Mouse (Mus musculus) forebrain, embryonic 10.5 days (tissue): ENCODE data around the gene Nabp1. TPM values are rescaled to one million over a fixed set of nuclear protein-coding genes. Genes with fewer than 3 reads are reported as not detected.

Experiments used
- DNase-seq: peaks from one replicate; pipeline ENCODE4 v3.0.0-alpha.2; 2017; ENCODE audit warnings: low spot score; ENCODE audit errors: extremely low spot score
- H3K27ac ChIP-seq: fragments of 300-500 bp; sonication (generic); 2 replicates; pipeline ENCODE4 v1.5.1; 2016; ENCODE audit warnings: mild to moderate bottlenecking
- H3K27me3 ChIP-seq: fragments of 300-500 bp; sonication (generic); 2 replicates; pipeline ENCODE4 v1.6.1; 2016; ENCODE audit warnings: mild to moderate bottlenecking; ENCODE audit not compliant: poor library complexity, severe bottlenecking
- H3K36me3 ChIP-seq: fragments of 300-500 bp; sonication (generic); replicated peaks from 2 replicates; pipeline ENCODE4 v1.6.1; 2016; ENCODE audit warnings: mild to moderate bottlenecking, moderate library complexity
- H3K4me1 ChIP-seq: fragments of 300-500 bp; sonication (generic); 2 replicates; pipeline ENCODE4 v1.6.1; 2016
- H3K4me3 ChIP-seq: fragments of 300-500 bp; sonication (generic); 2 replicates; pipeline ENCODE4 v1.5.1; 2016; ENCODE audit warnings: mild to moderate bottlenecking, moderate library complexity
- H3K9me3 ChIP-seq: fragments of 300-500 bp; sonication (generic); 2 replicates; pipeline ENCODE4 v1.6.1; 2016; ENCODE audit warnings: mild to moderate bottlenecking, moderate library complexity
- WGBS: fragments of 180-500 bp; shearing (Covaris S2); methylation state at CpG from one replicate; pipeline ENCODE4 v1.1.7; 2016; 5-methylcytosine and 5-hydroxymethylcytosine counted together
- polyA plus RNA-seq: library from polyadenylated mRNA; unstranded; fragments of >200 nt; fragmentation: Nextera tagmentation; extraction: Ambion mirVana; gene quantifications from 2 replicates; pipeline ENCODE4 v1.2.1, GENCODE M21; 2016

The Nabp1 gene
- polyA plus RNA-seq, 1 experiment from 2014 or later = 9.7 TPM

- Histone ChIP-seq H3K36me3 (no peaks in the 10 kb centered on the region), H3K9me3 (no peaks in the 10 kb centered on the region), H3K4me1 (peaks cover 19% of the 10 kb centered on the region), H3K4me3 (no peak overlapping the region), H3K27ac (no peak overlapping the region), H3K27me3 (no peaks in the 10 kb centered on the region)
- no peak for DNase-seq
- WGBS = 65% methylated on average over 3 of the region's 3 CpGs
Measured at GRCm38 (mm10) chr1:51508543-51508942, 30.3 kb upstream of the Nabp1 start.

DNA sequence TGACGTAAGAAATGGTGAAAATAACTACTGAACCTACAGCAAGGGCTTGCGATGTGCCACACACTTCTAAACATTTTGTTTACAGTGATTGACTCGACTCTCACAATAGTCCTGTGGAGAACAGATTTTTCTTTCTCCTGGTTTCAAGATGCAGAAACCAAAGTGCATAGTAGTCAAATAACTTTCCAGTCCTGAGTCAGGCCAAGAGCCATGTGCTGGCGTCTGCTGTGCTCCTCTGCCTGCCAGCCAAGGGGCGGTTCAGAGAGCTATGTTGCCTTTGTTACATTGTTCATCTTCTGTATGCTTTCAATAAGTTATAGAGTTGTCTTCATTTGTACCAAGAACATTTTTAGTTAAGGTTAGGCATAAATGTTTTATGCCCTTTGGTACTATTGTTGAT, 29.2 kb upstream of the Nabp1 start:
- DNase-seq = no peak
- no peaks in the 10 kb centered on the region for H3K27me3 ChIP-seq
- no peak overlapping the region for H3K4me3 ChIP-seq
- WGBS = 89% methylated on average over 5 of the region's 5 CpGs
- peaks cover 19% of the 10 kb centered on the region for H3K4me1 ChIP-seq
- H3K36me3 ChIP-seq = no peaks in the 10 kb centered on the region
- H3K9me3 ChIP-seq = no peaks in the 10 kb centered on the region
- no peak overlapping the region for H3K27ac ChIP-seq

DNA sequence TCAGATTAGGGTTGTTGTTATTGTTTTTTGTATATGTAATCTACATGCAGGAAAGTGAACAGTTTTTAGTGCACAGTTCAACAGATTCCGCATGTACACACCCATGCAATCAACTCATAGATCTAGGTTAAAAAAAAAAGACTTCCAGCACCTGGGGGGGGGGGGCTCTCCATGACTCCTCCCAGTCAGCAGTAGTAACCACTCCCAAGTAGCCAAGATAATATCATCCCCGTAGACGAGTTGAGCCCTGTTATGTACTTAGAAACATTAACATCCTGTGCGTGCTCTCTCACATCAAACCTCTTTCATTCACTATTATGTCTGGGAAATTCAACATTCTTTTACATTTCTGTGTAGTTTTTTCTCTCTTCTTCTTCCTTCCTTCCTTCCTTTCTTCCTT, 28.0 kb upstream of the Nabp1 start:
- whole genome bisulfite sequencing = 91% methylated on average over 4 of the region's 4 CpGs
- Histone ChIP-seq H3K4me3 (no peak overlapping the region), H3K27ac (no peak overlapping the region), H3K9me3 (no peaks in the 10 kb centered on the region), H3K4me1 (peaks cover 19% of the 10 kb centered on the region), H3K27me3 (no peaks in the 10 kb centered on the region), H3K36me3 (no peaks in the 10 kb centered on the region)
- no peak for DNase-seq

GRCm38 (mm10) chr1:51505632-51506031, 27.4 kb upstream of the Nabp1 start:
- no peak for DNase-seq
- WGBS = 80% methylated on average over 1 of the region's 1 CpGs
- no peaks in the 10 kb centered on the region for H3K27me3 ChIP-seq
- H3K4me3 ChIP-seq = no peak overlapping the region
- H3K27ac ChIP-seq = no peak overlapping the region
- H3K4me1 ChIP-seq = peaks cover 19% of the 10 kb centered on the region
- H3K9me3 ChIP-seq = no peaks in the 10 kb centered on the region
- H3K36me3 ChIP-seq = no peaks in the 10 kb centered on the region

DNA sequence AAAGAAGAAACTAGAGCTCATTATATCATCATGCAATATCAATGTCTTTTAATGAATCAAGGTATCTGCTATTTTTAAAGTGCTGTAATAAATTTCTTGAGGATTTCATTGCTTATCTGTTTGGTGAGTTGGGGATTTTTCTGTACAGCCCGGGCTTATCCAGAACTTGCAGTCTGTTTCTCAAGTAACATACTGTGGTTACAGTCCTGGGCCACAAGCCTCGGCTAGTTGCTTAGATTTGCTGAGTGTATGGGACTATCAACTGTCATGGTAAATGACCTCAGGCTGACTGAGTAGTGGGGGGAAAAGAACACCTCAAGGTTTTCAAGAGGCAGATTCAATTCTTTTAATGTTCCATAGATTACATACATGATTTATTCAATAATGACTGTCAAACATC, 24.8 kb upstream of the Nabp1 start:
- WGBS = 88% methylated on average over 2 of the region's 2 CpGs
- H3K27ac ChIP-seq = no peak overlapping the region
- H3K4me1 ChIP-seq = no peaks in the 10 kb centered on the region
- no peak for DNase-seq
- H3K4me3 ChIP-seq = no peak overlapping the region
- no peaks in the 10 kb centered on the region for H3K27me3 ChIP-seq
- no peaks in the 10 kb centered on the region for H3K36me3 ChIP-seq
- H3K9me3 ChIP-seq = no peaks in the 10 kb centered on the region

DNA sequence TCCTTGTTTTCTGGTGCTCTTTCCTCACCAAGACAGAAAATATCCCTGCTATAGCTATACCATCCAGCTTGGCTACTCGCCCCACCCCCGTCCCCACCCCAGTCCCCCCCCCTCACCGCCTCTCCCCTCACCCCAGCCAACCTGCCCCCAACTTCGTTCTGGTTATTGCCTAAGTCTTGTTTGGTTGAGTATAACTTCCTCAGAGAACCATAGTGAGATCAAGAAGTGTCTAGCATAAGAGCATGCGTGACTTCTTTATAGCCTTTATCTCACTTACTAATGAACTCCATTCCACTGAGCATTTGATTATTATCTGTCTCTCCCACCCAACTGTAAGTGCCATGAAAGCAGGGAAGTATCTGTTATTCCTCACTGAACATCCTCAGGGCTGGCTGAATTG, 24.1 kb upstream of the Nabp1 start:
- Histone ChIP-seq H3K4me1 (no peaks in the 10 kb centered on the region), H3K4me3 (no peak overlapping the region), H3K27me3 (no peaks in the 10 kb centered on the region), H3K9me3 (no peaks in the 10 kb centered on the region), H3K36me3 (no peaks in the 10 kb centered on the region), H3K27ac (no peak overlapping the region)
- WGBS = 88% methylated on average over 5 of the region's 5 CpGs
- no peak for DNase-seq

DNA sequence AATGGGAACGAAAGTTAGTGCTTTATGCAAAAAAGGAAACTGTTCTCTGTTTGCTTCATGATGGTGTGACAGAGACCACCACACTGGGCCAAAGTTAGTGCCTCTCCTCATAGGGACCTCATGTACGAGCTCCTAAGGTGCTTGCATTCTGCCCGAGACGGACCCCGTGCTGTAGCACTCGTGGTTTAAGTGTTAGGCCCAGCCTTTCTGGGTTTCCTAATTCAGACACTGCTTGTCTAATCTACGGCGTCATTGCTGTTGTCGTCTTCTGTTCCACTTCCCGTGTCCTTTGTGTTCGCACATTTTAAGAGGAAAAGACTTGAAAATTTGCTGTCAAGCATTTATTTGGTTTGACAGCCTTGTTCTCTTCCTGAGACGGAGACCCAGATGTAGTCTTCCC, 23.0 kb upstream of the Nabp1 start:
- Histone ChIP-seq H3K9me3 (no peaks in the 10 kb centered on the region), H3K4me3 (no peak overlapping the region), H3K27ac (no peak overlapping the region), H3K4me1 (no peaks in the 10 kb centered on the region), H3K27me3 (no peaks in the 10 kb centered on the region), H3K36me3 (no peaks in the 10 kb centered on the region)
- WGBS = 87% methylated on average over 12 of the region's 12 CpGs
- DNase-seq = no peak

DNA sequence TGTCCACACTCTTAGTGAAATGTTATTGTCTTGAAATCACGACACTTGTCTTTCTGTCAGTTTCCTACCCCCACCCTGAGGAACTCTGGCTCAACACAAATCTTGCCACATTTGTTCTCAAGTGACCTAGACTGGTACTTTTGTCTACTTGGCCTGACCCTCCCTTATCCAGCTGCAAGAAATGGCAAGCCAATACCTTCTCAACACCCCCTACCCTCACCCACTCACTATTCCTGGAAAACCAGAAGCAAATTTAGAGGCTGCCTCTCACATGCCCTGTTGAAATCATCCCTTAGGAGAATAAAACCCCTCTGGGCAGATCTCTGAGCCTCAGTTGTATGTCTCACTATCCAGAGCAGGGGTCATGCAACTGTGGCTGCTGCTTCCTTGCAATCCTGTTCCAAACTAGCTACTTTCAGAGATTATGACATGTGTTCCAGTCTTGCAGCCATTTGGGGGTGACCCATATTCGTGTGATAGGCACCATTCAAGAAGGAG, 20.4 kb upstream of the Nabp1 start:
- DNase-seq = no peak
- H3K4me1 ChIP-seq = no peaks in the 10 kb centered on the region
- H3K4me3 ChIP-seq = no peak overlapping the region
- WGBS = 62% methylated on average over 2 of the region's 2 CpGs
- no peaks in the 10 kb centered on the region for H3K27me3 ChIP-seq
- no peak overlapping the region for H3K27ac ChIP-seq
- no peaks in the 10 kb centered on the region for H3K36me3 ChIP-seq
- no peaks in the 10 kb centered on the region for H3K9me3 ChIP-seq

- Histone ChIP-seq H3K36me3 (no peaks in the 10 kb centered on the region), H3K27ac (no peak overlapping the region), H3K4me3 (no peak overlapping the region), H3K27me3 (no peaks in the 10 kb centered on the region), H3K4me1 (no peaks in the 10 kb centered on the region), H3K9me3 (no peaks in the 10 kb centered on the region)
- no peak for DNase-seq
- 86% methylated on average over 1 of the region's 1 CpGs for WGBS
Measured at GRCm38 (mm10) chr1:51496163-51496562, 17.9 kb upstream of the Nabp1 start.

DNA sequence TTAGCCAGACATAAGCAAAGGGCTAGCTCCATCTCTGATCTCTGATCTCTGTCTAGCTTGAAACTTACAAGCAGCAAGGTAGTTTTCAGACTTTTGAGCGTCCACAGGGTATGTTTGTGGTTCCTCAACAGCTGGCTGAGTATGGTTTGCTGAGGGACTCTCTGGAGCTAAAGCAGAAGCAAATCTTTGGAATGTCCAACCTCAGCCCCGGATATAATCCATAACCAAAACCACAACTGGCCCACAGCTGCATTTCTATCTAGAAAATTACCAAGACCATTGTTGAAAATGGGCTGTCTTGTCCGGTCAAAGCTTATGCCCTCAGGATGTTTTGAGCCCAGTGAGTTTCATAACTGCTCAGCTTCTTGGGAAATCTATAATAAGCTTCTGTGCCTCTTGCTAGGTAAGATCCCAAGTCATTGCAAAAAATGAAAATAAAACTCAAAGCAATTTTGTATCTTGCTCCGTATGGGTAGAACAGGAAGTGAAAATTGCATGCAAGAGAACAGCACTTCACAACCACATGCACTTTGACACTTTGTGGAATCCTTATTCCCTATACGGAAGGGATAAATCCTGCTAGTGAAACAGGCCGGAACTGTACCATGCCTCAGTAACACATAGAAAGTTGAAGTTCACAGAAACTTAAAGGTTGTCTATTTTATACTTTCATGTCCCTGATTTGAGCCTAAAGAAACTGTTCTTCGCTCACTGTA, 15.5 kb upstream of the Nabp1 start:
- no peak for DNase-seq
- Histone ChIP-seq H3K27me3 (no peaks in the 10 kb centered on the region), H3K4me3 (no peak overlapping the region), H3K4me1 (no peaks in the 10 kb centered on the region), H3K9me3 (no peaks in the 10 kb centered on the region), H3K36me3 (no peaks in the 10 kb centered on the region), H3K27ac (no peak overlapping the region)
- 92% methylated on average over 7 of the region's 7 CpGs for WGBS

DNA sequence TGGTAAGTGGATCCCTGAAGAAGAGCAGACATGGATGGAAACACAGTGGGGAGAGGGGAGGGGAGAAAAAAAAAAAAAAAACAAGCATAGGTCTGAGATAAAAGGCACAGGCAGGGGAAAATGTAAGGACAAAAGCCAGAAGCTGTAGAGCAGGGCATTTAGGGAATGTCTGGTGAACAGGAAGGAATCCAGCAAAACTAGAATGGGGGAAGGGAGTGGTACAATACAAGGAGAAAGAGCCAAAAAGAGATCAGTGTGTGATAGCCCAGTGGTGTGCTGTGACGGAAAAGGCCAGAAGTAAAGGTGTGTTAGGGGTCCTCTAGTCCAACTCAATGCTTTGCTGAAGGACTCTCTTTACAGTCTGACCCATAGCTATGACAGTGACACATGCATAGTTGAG, 8.1 kb upstream of the Nabp1 start:
- 82% methylated on average over 1 of the region's 1 CpGs for WGBS
- Histone ChIP-seq H3K4me1 (no peaks in the 10 kb centered on the region), H3K36me3 (no peaks in the 10 kb centered on the region), H3K9me3 (no peaks in the 10 kb centered on the region), H3K27ac (no peak overlapping the region), H3K4me3 (no peak overlapping the region), H3K27me3 (no peaks in the 10 kb centered on the region)
- DNase-seq = no peak

DNA sequence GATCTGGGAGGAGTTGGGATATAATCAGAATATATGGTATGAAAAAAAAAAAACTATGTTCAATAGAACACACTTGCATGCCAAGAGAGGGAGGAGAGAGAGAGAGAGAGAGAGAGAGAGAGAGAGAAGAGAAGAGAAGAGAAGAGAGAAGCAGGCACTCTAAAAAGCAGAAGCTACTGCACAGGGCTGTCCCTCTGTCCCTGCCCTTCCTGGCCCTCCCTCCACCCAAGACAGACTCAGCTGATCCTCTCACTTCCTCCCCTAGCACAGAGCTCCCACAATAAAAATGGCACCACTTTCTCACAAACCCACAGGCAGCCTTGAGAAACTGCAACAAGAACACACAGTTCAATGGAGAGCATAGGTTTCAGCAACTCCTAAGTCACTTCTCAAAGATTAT, 2.2 kb upstream of the Nabp1 start:
- peaks cover 13% of the 10 kb centered on the region for H3K4me1 ChIP-seq
- H3K36me3 ChIP-seq = no peaks in the 10 kb centered on the region
- no peaks in the 10 kb centered on the region for H3K9me3 ChIP-seq
- DNase-seq = no peak
- peaks cover 9% of the 10 kb centered on the region; the same call in 1 of the 2 replicates for H3K27me3 ChIP-seq
- H3K4me3 ChIP-seq = no peak overlapping the region
- H3K27ac ChIP-seq = no peak overlapping the region

DNA sequence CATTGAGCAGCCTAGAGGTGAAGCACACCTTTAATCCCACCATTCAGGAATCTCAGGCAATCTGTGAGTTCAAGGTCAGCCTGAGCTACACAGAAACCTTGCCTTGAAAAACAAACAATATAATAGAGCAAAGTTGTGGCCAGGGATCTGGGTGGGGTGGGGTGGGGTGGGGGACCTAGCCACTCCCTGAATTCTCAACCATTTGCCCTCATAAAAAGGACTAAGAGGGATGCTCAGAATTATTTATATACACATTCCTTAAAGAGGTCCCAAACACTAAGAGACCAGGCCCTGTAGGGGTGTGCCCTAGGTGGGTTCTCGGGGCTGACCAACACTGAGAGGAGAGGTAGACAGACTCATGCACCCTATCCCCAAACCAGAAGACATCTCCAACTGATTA, 1.5 kb upstream of the Nabp1 start:
- H3K9me3 ChIP-seq = no peaks in the 10 kb centered on the region
- H3K27me3 ChIP-seq = peaks cover 9% of the 10 kb centered on the region; the same call in 1 of the 2 replicates
- H3K36me3 ChIP-seq = no peaks in the 10 kb centered on the region
- H3K4me1 ChIP-seq = peaks cover 13% of the 10 kb centered on the region
- no peak for DNase-seq
- H3K27ac ChIP-seq = no peak overlapping the region
- 91% methylated on average over 1 of the region's 1 CpGs for WGBS
- no peak overlapping the region for H3K4me3 ChIP-seq

- Histone ChIP-seq H3K27ac (peak overlapping the region; percentile 88; the same call in 1 of the 2 replicates), H3K4me3 (peak overlapping the region; percentile 71), H3K4me1 (peaks cover 13% of the 10 kb centered on the region), H3K36me3 (no peaks in the 10 kb centered on the region), H3K27me3 (peaks cover 9% of the 10 kb centered on the region; the same call in 1 of the 2 replicates), H3K9me3 (no peaks in the 10 kb centered on the region)
- WGBS = 78% methylated on average over 1 of the region's 1 CpGs
- DNase-seq = no peak
Measured at GRCm38 (mm10) chr1:51479027-51479329, 753 bp upstream of the Nabp1 start.
